Comparison of ENCODE assay signal across 9 mouse cellular contexts in genomic region chr1:155040086-155040726, GRCm38 (mm10). TPM values are rescaled to one million over a fixed set of nuclear protein-coding genes. Genes with fewer than 3 reads are reported as not detected.
DNase-seq lines count a peak whose midpoint lies in the region; ATAC-seq lines count a peak whose summit lies in the region.
"Had no signal": no experiment of that assay in that cellular context is flagged by ENCODE, and none has a peak within 500 bp of the region (broad histone marks: within the 10 kb centered on the region; RNA-seq: fewer than 3 reads in every experiment).

No protein-coding gene starts in this region.

- ATAC-seq in erythroid progenitor cell, adult 5-6 weeks (replicated peaks; ENCODE audit: low FRiP score, poor library complexity, severe bottlenecking), result 0 out of 2 replicates have a peak, but pooled peaks have one; percentile 23
- ATAC-seq in liver, embryonic 15.5 days (ENCODE audit: insufficient read depth), result peak; percentile 43

- no peaks in the 10 kb centered on the region for H3K27me3 ChIP-seq in liver, embryonic 15.5 days

- H3K4me2 ChIP-seq in liver, embryonic 15.5 days, result peak overlapping the region; percentile 65

- intact Hi-C loops in left cerebral cortex, postnatal 4 days (cut with DNase I), result no loop called here

- H3K4me3 ChIP-seq in liver, embryonic 15.5 days (replicated peaks), result no peak overlapping the region

- no peaks in the 10 kb centered on the region for H3K9me3 ChIP-seq in liver, embryonic 15.5 days (replicated peaks)

- H3K36me3 ChIP-seq in liver, embryonic 15.5 days (replicated peaks), result no peaks in the 10 kb centered on the region

- peak overlapping the region; percentile 91 for H3K27ac ChIP-seq in liver, embryonic 15.5 days (replicated peaks)

- DNase-seq in 3T3-L1 (ENCODE audit: low read depth, low spot score), result peak; percentile 85
- DNase-seq in B cell, adult 2 months, result peak; percentile 65 to 70
- DNase-seq in layer of hippocampus, postnatal 36 days, result no peak
- no peak for DNase-seq in left cerebral cortex, postnatal 4 days
- DNase-seq in right cerebral cortex, postnatal 4 days, result no peak
- DNase-seq in cerebellum, adult 11-12 months, result no peak
- DNase-seq: cerebellum, postnatal 25 days had no signal

- H3K4me1 ChIP-seq in liver, embryonic 15.5 days (replicated peaks), result peaks cover 58% of the 10 kb centered on the region

- 20% methylated on average over 8 of the region's 9 CpGs for WGBS in liver, embryonic 15.5 days (ENCODE audit: insufficient replicate concordance)

- peak overlapping the region; percentile 26; the same call in 1 of the 2 replicates for H3K9ac ChIP-seq in liver, embryonic 15.5 days

RNA-seq across cellular contexts. Expression of gene Ier5, which starts 59.2 kb away (rescaled TPM):
- total RNA-seq in erythroid progenitor cell, adult 5-6 weeks (2015; ENCODE audit: low replicate concordance), result 13.7 and 15.9 TPM in 2 replicates
- total RNA-seq in erythroid progenitor cell, adult 5-6 weeks (2017; ENCODE audit: low replicate concordance), result 11.3 and 13.9 TPM in 2 replicates
- 2.5 and 2.7 TPM in 2 replicates for polyA plus RNA-seq in liver, embryonic 15.5 days (2015; fragmentation: Nextera tagmentation; extraction: Ambion mirVana)
- 10 to 100 TPM; 26.5 to 30.6 TPM for total RNA-seq in layer of hippocampus, postnatal 36 days (2021)
- total RNA-seq in left cerebral cortex, postnatal 4 days (2021), result 10 to 100 TPM; 12.0 TPM

Comparison
In these comparisons a context has a peak if more than half of its experiments do, and no peak if none do; other contexts are left out.
1. DNase-seq: peak in 3T3-L1 (single experiment) and B cell, adult 2 months (2 of 2); none in layer of hippocampus, postnatal 36 days (0 of 2), left cerebral cortex, postnatal 4 days (single experiment), right cerebral cortex, postnatal 4 days (single experiment) and cerebellum, adult 11-12 months (single experiment).